Mouse (Mus musculus): ENCODE measurements around the gene Srd5a1. TPM values are rescaled to one million over a fixed set of nuclear protein-coding genes. Genes with fewer than 3 reads are reported as not detected.

Gene Srd5a1
- 0.77 TPM for total RNA-seq (2023)

GRCm38 (mm10) chr13:69611398-69612174, at the start of gene Srd5a1:
Gene Srd5a1 (minus strand): TSS chr13:69611442.

GRCm38 (mm10) chr13:69534334-69534653, 76.9 kb downstream of the Srd5a1 start, which contains the start of gene Tent4a:
Gene Tent4a (minus strand): TSS chr13:69534617.

GRCm38 (mm10) chr13:69533405-69534333, 77.6 kb downstream of the Srd5a1 start, which contains the start of gene Nsun2:
Gene Nsun2 (plus strand): TSS chr13:69533746.

Other genes starting within 250 kb of the Srd5a1 start
- gene Nsun2, start 77.7 kb downstream of the Srd5a1 start, total RNA-seq (2023), result 113 TPM
- gene Tent4a, start 76.8 kb downstream of the Srd5a1 start, total RNA-seq (2023), result 22.9 TPM
- gene Ube2ql1, start 128.4 kb upstream of the Srd5a1 start, total RNA-seq (2023), result not detected
- 80.1 TPM for gene Med10, start 191.0 kb upstream of the Srd5a1 start, total RNA-seq (2023)

Measured in CD4-positive naive resting alpha-beta T cell, adult 57 days (primary cell).